Mouse (Mus musculus): ENCODE measurements around the gene Kdm4a. TPM values are rescaled to one million over a fixed set of nuclear protein-coding genes. Genes with fewer than 3 reads are reported as not detected.

The Kdm4a gene
- total RNA-seq, 2 experiments from 2014 or later, result 56.5 to 66.7 TPM

DNA sequence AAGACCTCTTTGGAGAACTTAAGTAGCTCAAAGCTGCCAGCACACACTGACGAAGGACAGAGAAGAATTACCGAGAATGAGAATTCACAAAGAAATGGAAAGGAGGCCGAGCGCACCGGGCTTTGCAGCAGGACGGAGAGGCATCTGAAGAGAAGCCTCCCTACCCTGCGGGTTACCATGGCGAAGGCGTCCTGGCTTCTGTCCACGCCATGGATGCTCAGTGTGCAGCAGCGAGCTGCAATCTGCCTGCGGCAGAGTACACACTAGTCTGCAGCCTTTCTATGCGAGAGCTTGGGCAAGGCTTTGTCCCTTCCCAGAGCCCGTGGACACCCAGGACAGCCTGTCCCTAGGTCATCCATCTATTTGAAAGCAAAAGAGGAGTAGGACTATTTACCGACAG is 23.3 kb downstream of the Kdm4a start:
- DNase-seq (ENCODE audit: low spot score in 2 of 2), result peak; percentile 59 to 62

DNA sequence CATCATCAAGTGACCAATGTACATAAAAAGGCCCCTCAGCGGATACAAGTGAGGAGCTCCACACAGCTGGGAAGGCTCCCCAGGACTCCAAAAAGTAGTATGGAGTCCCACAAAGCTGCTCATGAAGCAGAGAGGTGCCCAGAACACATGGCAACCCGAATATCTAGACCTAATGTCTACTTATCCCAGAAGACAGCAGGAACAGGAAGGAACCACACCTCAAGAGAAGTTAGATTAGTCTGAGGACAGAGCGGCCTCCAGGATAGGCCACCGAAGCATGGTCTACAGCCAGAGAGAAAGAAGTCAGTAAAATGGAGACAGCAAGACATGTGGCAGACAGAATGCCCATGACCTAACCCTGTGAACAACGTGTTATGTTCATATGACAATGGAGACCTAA is 25.0 kb downstream of the Kdm4a start:
- no peak for DNase-seq (ENCODE audit: low spot score in 2 of 2)

DNA sequence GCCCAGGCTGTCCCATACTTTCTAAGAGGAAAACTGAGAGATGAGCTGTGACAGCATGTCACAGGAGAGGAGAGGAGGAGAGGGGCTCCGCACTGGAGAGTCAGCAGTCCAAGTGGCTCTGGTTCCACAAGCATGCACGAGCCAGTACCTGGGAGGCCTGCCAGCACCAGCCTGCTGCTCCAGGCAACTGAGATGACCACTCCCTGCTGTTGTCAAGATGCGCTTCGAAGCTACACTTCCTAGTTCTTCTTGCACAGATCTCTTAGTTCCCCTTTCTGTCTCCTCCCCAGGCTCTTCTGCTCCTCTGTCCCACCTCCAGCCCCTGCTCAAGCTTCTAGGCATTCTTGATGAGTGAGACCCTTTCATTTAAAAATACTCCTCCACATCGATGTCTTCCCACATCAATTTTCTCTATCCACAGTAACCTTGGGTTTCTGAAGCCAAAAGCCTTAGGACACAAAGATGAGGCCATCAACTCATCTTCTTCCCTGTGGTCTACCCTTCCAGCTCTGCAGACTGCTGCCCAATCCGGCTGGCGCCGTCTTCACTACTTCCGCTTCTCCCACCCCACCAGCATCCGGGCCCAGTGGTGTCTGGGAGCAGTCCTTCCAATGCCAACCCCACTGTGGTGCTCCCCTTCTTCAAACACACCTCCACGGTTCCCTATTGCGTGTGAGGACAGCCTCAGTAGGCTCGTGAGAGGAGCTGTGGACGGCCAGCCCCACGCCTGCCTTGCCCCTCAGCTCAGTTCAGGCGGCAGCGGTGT is 27.6 kb downstream of the Kdm4a start:
- peak; percentile 44 to 64 for DNase-seq (ENCODE audit: low spot score in 2 of 2)

DNA sequence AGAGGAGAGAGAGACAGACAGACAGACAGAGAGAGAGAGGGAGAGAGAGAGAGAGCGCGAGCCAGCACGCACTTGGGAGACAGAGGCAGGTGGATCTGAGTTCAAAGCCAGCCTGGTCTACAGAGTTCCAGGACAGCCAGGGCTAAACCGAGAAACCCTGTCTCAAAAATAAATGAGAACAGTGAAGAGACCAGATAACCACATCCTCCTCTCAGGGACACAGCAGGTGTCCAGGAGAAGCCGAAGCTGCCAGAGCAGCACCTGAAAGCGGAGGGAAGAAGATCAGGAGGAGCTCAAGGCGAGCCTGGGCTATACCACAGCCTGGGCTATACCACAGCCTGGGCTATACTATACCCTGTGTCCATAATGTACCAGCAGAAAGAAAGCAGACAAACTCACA is 29.0 kb downstream of the Kdm4a start:
- no peak for DNase-seq (ENCODE audit: low spot score in 2 of 2)

DNA sequence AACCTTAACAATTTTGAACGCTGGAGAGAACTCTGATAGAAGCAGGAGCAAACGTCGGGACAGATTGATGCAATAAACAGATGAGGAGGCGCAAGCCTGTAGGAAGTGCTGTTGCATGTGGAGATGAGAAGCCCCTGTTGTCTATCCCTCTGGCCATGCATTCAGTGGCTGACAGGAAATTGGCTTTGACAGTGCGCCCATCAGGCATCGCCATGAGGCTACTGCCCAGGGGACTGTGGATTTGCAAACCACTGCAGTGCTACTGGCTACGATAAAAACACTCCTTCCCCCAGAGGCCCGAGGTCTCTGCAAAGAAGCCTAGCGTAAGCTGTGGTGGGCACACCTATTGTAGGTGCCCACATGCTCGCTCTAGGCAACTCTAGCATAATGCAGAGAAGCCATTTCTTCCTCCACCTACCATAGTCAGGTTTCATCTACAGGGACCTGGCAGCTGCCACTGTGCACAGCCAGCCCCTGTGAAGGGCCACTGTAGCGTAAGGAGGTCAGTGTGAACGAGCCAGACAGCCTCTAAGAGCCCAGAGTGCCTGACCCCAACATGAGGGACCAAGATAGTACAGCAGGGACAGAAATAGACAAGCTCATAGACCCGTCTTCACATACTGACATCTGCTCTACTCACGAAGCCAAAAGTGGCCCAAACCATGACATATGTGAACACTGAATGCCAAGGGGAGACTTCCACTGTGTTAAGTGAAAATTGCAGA is 29.7 kb downstream of the Kdm4a start:
- no peak for DNase-seq (ENCODE audit: low spot score in 2 of 2)

DNA sequence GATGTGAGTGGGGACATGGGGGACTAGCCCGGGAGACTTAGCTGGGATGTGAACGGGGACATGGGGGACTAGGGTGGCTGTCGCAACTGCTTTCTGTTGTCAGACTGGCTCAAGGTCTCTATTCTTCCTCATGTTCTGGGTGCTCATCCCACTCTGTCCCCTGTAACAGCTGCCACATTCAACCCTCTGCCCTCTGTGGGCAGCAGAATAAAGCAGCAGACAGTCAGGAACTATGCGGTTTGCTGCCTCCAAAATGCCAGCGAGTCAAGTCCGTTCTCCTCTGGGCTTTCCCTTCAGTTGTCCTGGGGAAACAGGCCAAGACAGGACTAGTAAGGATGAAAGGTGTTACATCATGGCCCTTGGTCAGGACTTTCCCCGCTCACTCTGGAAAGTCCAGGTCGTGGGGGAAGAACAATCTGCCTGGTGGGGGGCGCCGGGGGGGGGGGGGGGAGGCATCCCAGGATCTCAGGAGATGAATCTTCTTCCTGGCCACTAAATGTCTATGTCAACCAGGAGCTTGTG is 30.7 kb downstream of the Kdm4a start:
- DNase-seq (ENCODE audit: low spot score in 2 of 2), result no peak

DNA sequence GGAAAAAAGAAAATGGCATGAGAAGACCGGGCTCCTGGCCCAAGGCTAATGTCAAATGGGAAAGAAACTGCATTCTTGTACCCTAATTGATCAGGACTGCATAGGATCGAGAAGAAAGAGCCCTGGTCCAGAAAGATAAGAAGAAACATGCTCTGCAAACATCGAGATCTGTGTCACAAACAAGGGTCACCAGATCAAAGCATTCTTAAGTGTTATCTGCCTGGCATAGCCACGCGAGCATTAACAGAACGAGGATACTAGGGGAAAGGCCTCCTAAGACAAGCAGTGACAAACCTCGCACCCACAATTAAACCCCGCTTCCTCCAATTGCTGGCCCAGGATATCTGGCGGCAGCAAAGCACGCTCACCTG is 31.5 kb downstream of the Kdm4a start:
- no peak for DNase-seq (ENCODE audit: low spot score in 2 of 2)

DNA sequence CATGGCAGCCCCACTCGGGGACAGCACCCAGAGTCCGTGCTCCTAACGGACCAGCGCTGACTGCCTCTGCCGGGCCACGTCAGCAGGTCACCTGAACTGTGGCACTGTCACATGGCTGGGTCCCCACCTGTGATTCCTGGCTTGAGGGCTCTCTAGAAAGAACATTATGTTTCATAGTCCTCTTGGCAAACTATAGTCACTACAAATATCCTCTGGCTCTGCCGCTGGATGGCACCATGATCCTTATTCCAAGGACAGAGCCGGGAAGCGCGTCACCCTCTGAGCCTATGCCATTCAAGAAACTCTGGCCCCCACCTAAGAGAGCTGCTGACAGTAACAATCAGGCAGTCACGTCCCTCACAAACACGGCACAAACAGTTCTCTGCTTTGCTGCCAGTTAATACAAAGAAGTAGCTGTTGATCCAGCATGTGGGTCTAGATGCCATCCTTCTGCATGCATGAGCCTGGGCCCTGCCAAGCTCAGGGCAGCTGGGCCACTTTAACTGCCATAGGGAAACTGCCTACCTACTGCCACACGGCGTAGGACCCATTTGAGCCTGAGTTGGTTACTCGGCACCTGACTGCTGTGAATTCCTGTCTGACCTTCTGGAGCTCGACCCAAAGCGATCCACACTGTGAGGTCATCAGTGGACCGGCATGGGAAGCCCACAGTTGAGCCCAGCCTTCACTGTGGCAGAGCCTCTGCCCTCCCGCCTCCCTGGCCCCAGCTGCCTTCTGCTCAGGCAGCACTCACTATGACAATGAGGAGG is 32.1 kb downstream of the Kdm4a start:
- peak in 1 of 2 experiments; percentile 50 for DNase-seq (ENCODE audit: low spot score in 2 of 2)

DNA sequence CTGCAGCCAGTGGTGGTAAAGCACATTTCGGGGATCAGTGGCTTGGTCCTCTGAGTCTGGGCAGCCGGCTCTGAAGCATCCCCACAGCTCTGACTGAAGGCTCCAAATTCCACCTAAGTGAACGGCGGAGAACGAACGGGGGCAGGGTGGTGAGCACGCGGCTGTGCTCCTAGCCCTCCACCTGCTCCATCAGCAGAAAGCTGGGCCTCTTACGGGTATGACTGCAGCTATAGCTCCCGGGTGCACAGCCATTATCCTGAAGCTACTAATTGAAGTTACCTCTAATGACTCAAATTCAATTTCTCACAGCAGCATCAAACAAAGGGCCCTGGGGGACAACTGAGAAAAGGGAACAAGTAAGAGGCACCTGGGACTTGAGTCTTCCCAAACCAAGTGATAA is 32.8 kb downstream of the Kdm4a start:
- DNase-seq (ENCODE audit: low spot score in 2 of 2), result no peak

DNA sequence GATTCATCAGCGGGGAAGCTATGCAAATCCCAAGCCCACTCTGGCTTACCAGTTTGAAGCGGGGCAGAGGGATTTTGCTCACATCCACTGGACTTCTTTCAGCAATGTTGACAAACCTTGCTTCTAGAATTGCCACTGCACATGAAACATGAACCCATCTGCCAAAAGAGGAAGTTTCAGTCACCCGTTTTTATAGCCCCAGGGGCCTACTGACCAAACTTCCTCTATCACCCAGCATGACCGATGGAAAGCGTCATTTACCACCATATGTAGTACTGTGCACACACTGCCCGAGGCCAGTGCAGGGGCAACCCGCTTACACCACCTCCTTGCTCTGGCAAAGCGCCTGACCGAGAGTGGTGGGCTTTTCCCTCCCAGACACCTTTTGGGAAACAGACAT is 35.5 kb downstream of the Kdm4a start:
- DNase-seq (ENCODE audit: low spot score in 2 of 2), result no peak

DNA sequence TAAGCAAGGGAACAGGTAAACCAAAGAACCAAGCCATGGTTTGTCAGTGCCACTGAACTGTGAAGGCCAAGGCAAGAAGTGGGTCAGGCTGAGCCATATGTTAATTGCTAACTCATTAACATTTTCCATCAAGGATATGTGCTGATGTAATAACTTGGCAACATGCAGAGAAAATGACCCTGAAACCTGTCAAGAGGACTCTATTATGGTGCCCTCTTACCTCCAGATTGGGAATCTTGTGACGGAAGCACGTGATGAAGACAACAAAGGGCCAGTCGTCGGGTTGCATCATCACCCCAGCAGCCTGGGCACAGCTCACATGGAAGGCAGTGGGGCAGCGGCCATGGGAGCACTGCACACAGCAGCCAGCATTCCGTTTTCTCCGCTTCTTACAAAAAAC is 36.2 kb downstream of the Kdm4a start:
- no peak for DNase-seq (ENCODE audit: low spot score in 2 of 2)

DNA sequence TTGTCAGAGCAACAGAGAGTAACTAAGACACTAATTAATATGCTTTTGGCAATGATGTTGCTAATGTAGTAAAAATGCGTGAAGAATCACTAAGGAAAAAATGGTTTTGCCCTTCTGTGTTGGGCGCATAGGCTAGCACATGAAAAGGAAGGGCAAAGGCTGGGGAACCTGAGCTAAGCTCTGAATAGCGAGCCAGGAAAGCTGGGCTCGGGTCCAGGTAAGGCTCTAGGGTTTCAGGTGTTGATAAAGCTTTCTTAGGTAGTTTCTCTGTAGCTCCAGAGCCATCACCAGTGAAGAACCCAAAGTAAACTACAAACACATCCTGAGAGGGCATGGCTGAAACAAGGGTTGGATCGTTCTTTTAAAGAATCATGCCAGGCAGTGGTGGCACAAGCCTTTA is 38.3 kb downstream of the Kdm4a start:
- no peak for DNase-seq (ENCODE audit: low spot score in 2 of 2)

DNA sequence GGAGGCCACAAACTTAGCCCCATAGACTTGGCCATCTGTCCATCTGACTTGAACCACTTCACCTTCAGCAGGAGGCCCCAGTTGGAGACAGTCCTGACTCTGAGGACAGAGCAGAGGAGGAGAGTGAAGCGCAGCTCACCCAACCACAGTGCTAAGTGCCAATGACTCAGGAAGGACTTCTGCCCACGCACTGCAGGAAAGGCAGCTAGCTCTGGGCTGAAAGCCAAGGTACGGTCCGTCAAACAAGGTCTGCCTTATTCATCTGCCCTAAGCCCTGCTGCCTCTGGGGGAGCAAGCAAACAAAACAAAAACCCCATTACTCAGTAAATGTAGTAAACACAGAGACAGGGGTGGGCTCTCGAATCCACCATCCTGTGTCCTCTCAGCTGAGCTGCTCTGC is 41.0 kb downstream of the Kdm4a start:
- DNase-seq (ENCODE audit: low spot score in 2 of 2), result peak; percentile 51 to 65

DNA sequence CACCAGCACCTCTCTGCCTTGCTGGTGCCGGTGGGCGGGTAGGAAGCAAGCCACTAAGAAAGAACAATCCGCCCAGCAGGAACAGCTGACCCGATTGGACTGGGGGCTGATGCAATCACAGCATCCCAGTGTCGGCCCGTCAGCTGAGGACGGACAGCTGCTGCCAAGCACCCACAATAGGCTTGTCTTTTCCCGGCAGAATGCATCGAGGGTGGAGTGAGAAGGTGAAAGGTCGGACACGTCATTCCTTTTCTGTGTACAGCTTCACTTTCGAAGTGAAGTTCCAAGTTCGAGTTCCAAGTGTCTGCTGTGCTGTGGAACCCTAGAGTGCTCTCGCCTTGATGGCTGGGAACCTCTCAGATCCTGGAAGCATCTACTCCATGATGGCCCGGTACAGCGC is 42.0 kb downstream of the Kdm4a start:
- no peak for DNase-seq (ENCODE audit: low spot score in 2 of 2)

DNA sequence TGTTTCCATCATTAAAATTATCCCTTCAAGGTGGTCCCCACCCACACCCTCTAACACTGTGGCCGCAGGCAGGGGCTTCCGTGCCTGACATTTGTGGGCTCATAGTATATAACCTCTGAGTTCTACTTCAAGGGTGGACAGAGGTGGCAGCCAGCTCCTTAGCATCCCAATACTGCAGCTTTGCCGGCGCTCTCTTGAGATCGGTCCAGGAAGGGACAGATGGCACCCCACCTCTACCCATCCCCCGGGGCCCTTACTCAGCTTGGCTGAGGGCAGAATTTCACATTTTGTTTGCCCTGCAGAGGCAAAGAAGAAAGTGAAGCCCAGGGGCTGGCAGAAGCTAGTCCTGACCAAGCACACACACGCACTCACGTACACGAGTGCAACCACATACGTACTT is 42.5 kb downstream of the Kdm4a start:
- no peak for DNase-seq (ENCODE audit: low spot score in 2 of 2)

DNA sequence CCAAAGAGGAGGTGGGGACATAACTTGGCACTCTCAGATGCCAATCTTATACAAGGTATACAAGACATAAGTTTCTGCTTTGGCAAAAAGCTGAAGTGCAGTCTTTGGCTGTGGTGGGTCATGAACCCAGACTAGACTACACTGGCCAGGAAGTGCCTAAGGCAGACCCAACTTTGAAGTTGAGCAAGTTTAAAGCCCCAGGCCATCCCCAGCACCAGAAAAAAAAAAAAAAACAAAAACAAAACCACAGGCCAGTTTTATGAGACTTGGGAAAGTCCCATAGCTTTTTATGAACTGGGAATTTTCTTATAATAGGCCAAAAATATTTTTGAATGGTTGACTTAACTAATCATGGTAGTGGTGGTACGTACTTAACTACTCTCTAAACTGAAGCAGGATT is 44.4 kb downstream of the Kdm4a start:
- DNase-seq (ENCODE audit: low spot score in 2 of 2), result no peak

DNA sequence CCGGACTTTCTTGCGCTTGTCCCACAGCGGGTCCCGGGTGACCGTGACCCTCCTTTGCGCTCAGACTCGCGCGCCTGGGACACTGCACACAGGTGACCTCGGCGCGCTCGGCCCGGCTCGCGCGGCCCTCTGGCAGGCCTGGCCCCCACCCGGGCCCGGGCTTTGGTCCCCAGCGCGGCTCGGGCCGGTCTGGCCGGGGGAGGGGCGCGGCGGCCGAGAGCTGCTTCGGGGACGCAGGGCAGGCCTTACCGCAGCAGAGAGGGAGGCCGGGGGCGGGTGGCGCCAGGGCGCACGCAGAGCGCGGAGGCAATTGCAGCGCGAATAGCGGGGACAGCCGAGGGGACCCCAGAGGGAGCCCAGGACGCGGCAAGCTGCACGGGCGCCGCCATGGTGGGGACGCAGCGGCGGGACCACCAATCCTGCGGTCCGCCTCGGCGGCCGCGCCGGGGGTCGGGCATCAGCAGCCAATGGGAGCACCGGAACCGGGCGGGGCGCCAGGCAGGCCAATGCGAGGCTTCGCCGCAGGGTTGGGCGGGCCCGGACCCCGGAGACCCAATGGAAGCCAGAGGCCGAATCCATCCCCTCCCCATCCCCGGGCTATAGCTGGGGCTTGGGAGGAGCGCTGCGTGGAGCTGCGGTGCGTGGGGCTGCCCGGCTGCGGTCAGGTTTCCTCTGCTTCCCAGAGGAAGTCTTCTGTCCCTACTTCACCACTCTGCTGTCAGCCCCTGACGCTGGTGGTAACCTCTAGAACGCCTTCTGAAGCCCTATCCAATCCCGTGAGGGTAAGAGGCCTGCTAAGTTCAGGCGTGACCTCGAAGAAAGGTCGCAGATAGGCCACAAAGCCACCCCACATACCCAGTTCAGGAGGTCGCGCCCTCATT is 45.1 kb downstream of the Kdm4a start, which contains the start of gene St3gal3:
TSS of gene St3gal3 (minus strand) at position 430 of the 881 bp plus-strand sequence.
- peak; percentile 99 to 100 for DNase-seq (ENCODE audit: low spot score in 2 of 2)

DNA sequence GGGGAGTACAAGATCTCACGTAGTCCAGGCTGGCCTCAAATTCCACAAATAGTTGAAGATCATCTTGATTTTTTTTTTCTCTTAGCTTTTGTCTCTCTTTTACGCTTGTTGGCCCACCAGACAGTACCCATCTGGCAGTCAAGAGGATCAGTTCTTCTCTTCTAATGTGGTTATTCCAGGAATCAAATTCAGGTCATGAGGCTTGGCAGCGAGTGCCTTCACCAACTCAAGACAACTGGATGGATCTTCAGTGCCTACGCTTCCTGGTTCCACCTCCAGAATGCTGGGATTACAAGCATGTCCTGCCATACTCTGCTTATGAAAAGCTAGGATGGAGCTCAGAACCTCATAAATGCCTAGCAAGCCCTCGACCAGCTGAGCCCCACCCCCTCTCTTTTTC is 48.5 kb downstream of the Kdm4a start:
- no peak for DNase-seq (ENCODE audit: low spot score in 2 of 2)

DNA sequence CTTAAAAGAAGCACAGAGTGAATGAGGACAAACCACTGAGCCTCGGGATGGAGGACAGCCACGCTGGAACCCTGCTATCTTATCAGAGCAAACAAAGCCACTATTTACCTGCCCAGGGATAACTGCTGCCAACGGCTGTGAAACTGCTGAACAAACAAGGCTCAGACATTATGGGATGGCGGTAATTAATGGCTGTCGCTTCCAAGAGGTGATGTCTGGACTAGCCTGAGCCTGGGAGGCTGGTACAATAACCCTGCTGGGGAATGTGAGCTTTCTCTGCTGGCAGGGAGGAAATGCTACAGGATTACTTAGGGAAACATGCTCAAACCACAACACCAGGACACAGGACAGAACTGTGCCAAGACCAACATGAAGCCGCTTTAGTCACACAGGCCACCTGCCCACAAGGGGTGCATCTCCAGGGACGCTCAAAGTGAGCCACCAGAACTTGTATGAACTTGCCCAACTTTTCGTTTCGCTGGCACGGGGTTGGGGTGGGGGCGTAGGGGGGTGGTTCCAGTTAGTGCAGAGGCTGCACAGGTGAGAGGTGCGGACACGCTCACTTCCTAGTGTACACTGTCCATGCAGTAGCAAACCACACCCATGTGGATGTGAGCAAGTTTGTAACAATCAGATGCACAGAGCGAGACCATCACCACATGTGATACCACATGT is 56.7 kb downstream of the Kdm4a start:
- DNase-seq (ENCODE audit: low spot score in 2 of 2), result no peak

DNA sequence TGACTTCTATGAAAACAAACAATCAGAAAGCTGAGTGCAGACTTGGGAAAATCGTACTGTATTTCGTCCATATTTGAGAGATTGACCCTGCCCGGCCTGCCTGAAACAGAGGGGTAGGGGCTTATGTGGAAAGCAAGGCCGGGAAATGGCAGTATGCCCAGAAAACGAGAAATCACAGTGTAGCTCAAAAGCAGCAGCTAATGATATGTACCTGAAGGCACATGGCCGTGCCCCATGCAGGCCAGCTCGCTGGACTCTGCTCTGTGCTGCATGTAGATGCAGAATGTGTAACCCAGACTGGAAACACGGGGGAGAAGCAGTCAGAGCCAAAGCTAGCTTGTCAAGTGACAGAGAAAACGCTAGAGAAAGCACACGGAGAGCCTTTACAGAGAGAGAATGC is 57.8 kb downstream of the Kdm4a start:
- no peak for DNase-seq (ENCODE audit: low spot score in 2 of 2)

Data from layer of hippocampus, postnatal 10 days (tissue).